Mouse (Mus musculus): ENCODE data around the gene Malrd1.

Gene Malrd1

GRCm38 (mm10) chr2:16029752-16030151, 503.5 kb downstream of the Malrd1 start:
- in situ Hi-C loops (cut with MboI; ENCODE audit: low sequenced_read_pairs), result no loop called here

DNA sequence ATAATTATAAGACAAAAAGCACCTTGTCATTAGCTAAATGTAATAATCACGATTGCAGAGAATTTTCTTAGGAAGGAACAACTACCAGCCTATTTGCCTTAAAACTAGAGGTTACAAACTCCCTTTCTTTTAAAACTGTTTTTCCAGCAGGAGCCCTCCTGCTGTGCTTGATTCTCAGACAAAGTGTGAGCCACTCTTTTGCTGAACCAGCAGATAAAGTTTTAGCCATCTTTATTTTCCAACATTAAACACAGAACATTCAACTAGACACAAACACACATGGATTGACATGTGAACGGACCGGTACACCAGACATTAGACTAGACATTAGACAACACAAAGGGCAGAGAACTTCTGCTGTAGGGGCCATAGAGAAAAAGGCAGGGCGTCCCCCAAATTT, 505.3 kb downstream of the Malrd1 start:
- in situ Hi-C loops (cut with MboI; ENCODE audit: low sequenced_read_pairs), result no loop called here

DNA sequence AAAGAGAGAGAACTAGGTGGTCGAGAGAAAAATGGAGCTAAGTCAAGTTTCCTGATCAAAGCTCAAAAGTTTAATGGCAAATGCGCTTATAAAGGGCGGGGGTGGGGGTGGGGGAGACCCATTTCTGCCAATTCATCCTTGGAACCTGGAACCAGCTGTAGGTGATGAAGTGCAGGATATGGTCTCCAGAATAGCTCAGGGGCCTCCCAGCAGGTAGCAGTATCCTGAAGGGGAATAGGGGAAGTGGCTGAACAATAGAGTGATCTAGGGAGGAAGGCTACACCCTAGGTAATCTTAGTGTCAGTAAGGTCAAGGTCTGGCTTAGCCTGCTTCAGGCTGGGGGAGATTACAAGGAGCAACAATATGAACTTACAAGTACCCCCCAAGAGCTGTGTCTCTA, 506.5 kb downstream of the Malrd1 start:
- in situ Hi-C loops (cut with MboI; ENCODE audit: low sequenced_read_pairs), result no loop called here

DNA sequence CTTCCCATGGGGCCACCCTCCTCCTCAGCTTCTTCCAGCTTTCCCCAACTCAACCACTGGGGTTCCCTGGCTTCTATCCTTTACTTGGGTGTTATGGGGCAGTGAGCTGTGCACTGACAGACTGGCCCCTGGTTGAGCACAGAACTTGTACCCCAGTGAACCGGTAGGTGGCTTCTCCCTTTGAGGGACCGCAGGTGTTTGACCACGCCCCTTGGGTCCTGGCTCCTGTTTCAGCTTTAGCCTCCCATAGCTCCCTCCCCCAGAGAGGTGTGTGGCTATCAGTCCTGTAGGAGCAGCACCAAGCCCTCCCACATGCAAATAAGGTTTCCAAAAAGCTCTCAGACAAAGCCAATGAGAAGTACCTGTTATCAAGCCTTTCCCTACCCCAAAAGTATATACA, 584.4 kb downstream of the Malrd1 start:
- in situ Hi-C loops (cut with MboI; ENCODE audit: low sequenced_read_pairs), result no loop called here

- in situ Hi-C loops (cut with MboI; ENCODE audit: low sequenced_read_pairs), result no loop called here
Observed at GRCm38 (mm10) chr2:16113333-16113732, 587.1 kb downstream of the Malrd1 start.

DNA sequence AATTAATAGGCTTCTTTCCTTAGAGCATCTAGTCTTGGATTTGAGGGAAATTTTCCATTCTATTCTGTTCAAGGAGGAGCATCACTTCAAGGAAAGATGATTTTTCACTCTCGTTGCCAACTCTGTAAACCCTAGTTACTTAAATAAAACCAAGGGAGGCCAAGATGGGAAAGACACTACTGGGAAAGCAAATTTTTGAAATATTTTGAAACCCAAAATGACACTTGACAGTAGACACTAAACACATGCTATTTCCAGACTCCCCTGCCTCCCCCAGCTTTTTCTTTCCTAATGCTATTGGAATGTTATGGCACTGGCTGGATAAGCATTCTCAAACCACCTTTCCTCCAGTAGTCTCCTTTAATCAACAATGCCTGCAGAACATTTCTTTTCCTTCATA, 621.7 kb downstream of the Malrd1 start:
- in situ Hi-C loops (cut with MboI; ENCODE audit: low sequenced_read_pairs), result no loop called here

DNA sequence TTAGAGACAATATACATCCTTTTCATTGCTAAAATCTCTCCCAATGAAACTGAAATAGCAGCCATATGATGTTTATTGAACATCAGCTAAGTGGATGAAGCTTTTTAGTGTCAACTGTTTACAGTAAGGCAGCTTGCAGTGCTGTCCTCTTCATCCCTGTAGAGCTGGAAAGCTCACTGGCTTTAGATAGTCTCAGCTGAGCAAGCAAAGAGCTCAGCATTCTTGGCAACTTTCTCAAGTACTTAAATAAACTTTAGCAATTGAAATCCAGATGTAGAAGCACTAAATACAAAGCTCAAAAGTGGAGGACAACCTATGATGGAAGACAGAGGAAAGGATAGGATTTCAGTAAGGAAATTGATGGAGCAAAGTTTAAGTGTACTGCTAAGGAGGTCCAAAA, 626.3 kb downstream of the Malrd1 start:
- in situ Hi-C loops (cut with MboI; ENCODE audit: low sequenced_read_pairs), result no loop called here

- in situ Hi-C loops (cut with MboI; ENCODE audit: low sequenced_read_pairs), result no loop called here
Observed at GRCm38 (mm10) chr2:16163246-16163989, 637.1 kb downstream of the Malrd1 start.

GRCm38 (mm10) chr2:16168611-16169010, 642.3 kb downstream of the Malrd1 start:
- in situ Hi-C loops (cut with MboI; ENCODE audit: low sequenced_read_pairs), result no loop called here

DNA sequence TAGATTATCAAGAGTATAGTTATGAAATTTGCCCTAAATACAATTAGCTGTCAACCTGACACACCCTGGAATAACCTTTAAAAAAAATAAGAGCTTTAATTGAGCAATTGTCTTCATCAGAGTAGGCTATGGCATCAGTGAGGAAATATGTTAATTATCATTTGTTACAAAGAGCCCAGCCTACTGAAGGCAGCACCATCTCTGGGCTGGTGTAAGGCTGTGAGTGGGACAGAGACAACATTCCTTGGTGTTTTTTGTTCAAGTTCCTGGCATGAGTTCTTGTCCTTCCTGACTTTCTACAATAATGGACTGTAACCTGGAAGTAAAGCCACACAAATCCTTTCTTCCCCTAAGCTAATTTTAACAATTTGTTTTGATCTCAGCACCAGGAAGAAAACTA, 645.8 kb downstream of the Malrd1 start:
- in situ Hi-C loops (cut with MboI; ENCODE audit: low sequenced_read_pairs), result no loop called here

- in situ Hi-C loops (cut with MboI; ENCODE audit: low sequenced_read_pairs), result no loop called here
Observed at GRCm38 (mm10) chr2:16173355-16173754, 647.1 kb downstream of the Malrd1 start.

DNA sequence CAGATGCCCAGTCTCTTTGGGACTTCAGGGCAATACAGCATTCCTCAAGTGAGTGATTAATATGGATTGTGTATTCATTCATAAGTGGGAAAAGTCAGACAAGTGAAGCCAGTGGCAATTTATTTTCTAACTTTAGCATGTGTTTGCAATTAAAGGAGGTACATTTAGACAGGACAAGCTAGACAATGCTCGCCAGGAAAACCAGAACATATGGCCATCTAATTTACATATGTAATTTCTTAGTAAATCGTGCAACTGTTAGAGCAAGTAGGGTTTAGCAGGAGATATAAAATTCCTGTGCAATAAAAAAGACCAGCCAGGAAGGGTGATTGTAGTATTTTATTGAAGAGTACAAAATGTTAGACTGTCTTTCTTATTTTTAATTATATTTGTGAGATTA, 655.9 kb downstream of the Malrd1 start:
- in situ Hi-C loops (cut with MboI; ENCODE audit: low sequenced_read_pairs), result no loop called here

- in situ Hi-C loops (cut with MboI; ENCODE audit: low sequenced_read_pairs), result no loop called here
Observed at GRCm38 (mm10) chr2:16183158-16183557, 656.9 kb downstream of the Malrd1 start.

DNA sequence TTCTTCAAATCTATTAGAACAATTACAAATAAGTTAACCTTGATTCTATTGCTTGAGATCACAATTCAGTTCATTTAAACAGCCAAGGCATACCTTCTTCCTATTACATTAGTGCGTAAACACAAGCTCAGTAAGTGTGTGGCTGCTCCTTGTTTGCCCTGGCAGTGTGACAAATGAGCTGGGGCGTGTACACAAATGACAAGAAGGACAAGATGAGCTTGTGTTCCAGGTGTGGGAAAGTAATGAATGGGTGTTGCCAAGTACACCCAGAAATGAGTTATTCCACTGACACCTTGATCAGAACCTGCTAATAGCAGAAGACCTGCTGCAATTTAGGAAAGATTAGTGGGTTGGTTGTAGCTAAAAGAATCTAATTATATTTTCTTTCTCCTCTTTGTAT, 683.7 kb downstream of the Malrd1 start:
- in situ Hi-C loops (cut with MboI; ENCODE audit: low sequenced_read_pairs), result no loop called here

DNA sequence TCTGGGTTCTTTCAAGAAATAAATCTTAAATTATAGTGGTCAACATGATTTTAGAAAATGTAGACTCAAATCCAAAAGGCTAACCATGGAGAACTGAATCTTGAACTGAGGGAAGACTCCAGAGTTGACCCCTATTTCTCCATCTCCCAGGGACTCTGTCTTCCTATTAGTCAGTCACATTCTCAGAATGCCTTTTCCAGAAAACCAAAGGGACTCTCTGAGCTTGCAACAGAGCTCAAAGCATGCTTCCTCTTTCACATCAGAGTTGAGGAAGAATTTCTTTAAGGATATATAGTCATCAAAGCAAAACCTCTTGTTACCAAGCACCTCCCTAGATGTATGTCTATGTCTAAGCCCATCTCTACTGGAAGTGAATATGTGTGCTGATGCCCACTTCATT, 686.5 kb downstream of the Malrd1 start:
- in situ Hi-C loops (cut with MboI; ENCODE audit: low sequenced_read_pairs), result no loop called here

- in situ Hi-C loops (cut with MboI; ENCODE audit: low sequenced_read_pairs), result no loop called here
Observed at GRCm38 (mm10) chr2:16214111-16214510, 687.8 kb downstream of the Malrd1 start.

GRCm38 (mm10) chr2:16228187-16228832, 702.0 kb downstream of the Malrd1 start:
- in situ Hi-C loops (cut with MboI; ENCODE audit: low sequenced_read_pairs), result no loop called here

DNA sequence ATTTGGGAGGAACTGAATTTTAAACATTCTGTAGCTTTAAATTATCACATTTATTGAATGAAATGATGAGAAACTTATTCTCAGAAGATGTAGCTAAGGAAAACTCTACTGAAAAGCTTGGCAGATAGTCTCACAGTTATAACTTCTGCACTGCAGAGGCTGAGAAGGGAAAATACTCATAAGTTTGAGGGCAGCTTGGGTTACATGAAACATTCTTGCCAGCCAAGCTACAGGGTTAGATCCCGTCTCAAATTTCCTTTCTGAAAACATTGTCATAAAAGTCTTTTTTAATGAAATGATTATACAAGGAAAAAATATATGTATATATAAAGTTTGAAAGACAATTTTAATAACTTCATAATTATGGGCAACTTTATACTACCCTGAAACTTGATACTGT, 714.6 kb downstream of the Malrd1 start:
- in situ Hi-C loops (cut with MboI; ENCODE audit: low sequenced_read_pairs), result no loop called here

DNA sequence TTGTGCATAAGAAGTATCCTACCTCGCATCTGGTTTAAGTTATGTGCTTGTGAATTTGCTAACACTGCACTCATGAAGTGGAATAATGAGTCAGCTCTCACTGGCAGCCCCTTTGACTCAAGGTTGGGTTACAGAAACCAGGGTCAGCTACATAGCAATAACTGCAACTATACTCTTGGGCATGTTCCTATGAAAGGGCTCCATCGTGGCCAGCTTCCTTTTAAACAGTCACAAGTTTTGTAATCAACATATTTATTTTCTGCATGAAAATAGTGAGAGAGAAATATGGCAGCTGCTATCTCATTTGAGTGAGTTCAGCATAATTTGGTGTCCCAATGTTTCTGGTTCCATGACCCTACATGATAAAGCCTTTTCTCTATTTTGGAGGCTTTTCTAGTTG, 716.8 kb downstream of the Malrd1 start:
- in situ Hi-C loops (cut with MboI; ENCODE audit: low sequenced_read_pairs), result no loop called here

- in situ Hi-C loops (cut with MboI; ENCODE audit: low sequenced_read_pairs), result no loop called here
Observed at GRCm38 (mm10) chr2:16248861-16249260, 722.6 kb downstream of the Malrd1 start.

DNA sequence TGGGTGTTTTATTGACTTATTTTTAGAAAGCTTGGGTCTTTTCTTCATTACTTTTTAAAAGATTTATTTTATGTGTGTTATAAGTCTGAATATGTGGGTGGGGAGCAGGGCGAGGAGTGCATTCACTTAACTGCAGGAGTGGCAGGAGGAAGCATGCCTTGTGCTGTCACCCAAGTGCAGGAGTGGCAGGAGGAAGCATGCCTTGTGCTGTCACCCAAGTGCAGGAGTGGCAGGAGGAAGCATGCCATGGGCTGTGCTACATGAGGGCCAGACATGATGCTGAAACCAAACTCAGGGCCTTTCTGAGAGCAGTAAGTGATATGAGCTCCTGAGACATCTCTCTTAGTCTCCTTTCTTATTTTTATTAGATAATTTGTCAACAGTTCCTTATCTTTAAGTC, 726.0 kb downstream of the Malrd1 start:
- in situ Hi-C loops (cut with MboI; ENCODE audit: low sequenced_read_pairs), result no loop called here
